Mouse (Mus musculus) A20 (cell line): ENCODE measurements around the gene Igsf10.
"Not testable (repeated sequence)": the region's sequence is repeated elsewhere in the genome, so short reads cannot be mapped to it uniquely, and the experiment has no call there.

ENCODE experiments used
- DNase-seq: peaks from one replicate; pipeline ENCODE4 v3.0.0-alpha.2; 2011; ENCODE audit warnings: low read depth, low spot score

Gene Igsf10

DNA sequence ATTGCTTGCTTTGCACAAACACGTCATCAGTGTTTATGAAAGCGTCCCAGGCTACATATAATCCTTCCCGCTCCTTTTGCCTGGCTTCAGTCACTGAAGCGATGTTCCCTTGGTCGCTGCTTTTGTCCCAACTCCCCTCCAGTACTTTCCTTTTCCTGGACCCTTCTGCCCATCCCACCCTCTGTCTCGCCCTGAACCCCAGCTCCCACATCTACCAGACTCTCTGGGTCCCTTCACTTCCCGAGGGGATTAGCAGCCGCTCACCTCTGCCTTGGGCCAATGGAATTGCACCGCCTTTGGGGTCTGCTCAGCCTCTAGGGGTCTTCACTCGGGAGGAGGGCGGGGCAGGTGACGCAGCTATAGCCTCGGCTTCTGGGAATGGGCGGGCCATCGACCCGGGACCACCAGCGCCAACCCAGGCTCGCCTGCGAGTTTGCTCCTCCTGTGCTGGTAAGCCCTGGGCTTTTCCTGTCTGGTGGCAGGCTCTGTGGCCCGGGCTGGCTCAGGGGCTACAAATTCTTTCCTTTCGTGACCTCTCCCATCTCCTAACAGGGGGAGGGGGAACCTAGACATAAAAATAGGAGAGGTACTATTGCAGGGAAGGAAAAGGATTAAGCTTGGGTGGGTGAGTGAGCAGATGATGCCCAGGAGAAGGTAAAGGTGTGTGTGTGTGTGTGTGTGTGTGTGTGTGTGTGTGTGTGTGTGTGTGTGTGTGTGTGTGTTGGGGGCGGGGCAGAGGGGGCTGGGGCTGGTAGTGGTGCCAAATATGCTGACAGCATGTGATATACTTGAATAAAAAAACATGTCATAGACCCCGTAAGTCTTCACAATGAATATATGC lies at the start of gene Igsf10:
Gene Igsf10 (minus strand): TSS at position 330 of the 841 bp plus-strand sequence.
- no peak for DNase-seq

DNA sequence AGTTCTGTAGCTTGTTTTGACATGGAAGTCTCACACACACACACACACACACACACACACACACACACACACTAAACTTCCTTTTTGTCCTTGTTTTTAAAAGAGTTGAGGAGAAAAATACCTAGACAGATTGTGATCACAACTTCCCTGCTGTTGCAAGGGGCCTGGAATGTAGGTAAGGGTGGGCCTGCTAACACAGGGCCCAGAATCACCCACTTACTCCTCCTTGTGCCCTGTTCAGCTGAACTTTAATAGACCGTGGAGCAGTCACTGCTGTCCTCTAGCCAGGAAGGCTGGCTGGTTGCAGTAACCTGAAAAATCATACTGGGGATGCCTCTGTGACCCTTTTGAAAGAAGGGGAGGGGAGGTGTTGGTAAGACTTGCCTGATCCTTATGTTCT lies 41.4 kb upstream of the Igsf10 start:
- no peak for DNase-seq

DNA sequence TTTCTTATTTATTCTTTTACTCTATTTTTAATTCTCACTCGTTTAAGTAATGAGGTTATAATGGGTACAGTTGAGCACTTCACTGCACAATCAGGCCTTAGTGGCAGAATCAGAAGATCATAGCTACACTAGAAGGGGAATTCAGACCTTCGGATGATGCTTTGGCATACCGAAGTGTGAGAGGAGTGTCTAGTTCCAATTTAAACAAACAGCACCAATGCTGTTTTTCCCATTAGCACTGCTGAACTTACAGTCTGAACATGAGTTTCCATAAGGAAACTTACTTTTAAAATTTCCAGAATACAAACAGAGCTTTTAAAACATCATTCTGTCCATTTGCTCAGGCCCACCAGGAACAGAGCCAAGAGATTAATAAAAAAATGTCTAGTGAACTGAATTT lies 40.8 kb upstream of the Igsf10 start:
- no peak for DNase-seq

DNA sequence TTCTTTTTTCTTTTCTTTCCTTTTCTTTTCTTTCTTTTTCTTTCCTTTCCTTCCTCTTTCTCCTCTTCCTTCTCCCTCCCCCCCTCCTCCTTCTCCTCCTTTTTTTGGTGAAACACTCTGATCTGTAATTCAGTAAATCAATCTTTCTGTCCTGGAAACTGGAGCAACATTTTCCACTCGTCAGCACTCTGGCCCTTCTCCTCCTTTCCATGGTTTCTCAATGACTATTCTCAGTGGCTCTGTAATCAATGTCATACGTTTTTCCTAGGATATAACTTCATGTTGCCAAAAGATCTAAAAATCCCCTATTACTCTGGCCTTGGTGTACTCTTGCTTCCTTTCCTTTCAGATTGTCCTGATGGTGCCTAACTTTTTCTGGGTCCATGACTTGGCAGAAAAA lies 40.1 kb upstream of the Igsf10 start:
- DNase-seq, result no peak

DNA sequence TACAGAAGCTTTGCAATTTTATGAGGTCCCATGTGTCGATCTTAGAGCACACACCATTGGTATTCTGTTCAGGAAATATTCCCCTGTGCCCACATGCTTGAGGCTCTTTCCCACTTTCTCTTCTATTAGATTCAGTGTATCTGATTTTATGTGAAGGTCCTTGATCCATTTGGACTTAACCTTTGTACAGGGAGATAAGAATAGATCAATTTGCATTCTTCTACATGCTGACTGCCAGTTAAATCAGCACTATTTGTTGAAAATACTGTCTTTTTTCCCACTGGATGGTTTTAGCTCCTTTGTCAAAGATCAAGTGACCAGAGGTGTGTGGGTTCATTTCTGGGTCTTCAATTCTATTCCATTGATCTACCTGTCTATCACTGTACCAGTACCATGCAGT lies 34.6 kb upstream of the Igsf10 start:
- not testable (repeated sequence) for DNase-seq

DNA sequence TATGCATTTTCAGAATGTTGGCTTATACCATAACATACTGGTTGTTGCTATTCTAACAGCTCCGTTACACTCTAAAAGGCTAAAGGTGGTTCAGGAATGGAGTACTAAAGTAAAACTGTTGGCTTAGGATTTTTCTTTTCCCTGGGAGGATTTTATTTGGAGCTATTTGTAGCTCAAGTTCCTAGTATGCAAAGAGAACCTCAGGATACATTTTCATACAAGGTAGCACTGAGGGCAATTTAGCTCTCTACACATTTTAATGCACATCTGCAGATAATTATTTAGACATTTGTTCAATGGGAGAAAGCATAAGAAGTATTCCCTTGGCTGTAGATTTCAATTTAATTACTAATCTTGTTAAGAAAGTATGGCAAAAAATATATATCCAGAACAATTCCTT lies 17.7 kb upstream of the Igsf10 start:
- DNase-seq, result no peak

DNA sequence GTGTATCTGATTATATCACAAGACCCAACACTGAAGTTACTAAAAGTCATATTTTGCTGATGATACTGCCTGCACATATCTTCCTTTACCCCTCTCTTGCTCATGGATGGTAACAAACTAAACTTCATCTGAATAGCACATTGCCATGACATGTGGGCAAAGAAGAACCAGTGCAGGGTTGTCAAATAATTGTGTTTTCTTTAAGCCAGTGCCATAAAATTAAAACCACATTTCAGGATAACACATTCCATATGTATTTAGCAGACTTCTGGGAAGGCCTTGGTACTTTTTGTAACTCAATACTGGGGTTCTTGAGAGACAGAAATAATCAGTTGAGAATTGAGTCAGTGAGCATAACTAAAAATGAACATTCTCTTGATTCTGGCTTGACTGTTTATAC lies 15.9 kb upstream of the Igsf10 start:
- no peak for DNase-seq

DNA sequence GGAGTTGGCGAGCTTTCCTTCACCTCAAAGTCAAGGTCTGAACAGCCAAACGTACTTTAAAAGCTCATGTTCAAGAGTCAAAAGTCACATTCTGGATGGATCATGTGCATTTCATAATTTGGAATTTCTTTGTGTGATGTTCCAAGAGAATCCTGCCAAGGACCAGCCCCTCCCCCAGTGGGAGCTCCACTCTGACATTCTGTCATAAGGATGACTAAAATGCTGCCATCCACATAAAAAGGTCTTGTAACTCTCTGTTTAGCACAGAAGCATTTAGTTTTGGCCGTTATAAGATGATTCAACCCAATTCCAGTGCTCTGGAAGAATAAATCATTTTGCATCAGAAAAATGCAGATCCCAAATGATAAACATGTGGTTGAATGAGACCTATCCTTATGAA lies 10.0 kb upstream of the Igsf10 start:
- DNase-seq, result no peak

DNA sequence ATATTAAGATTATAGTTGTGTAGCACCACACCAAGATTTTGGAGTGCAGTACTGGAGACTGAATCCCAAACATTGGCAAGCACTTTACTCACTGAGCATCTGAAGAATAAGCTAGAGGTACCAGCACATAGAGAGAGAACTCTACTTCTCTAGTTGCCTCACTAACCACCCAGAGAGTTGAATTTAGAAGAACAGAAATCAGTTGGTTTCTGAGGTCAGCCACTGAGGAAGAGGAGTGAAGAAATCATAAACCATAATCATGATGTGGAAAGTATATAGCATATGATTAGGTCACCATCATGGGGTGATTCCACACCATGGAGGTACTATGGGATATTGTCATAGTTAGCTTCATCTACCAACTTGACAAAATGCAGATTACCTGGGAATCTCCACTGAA lies 7.6 kb upstream of the Igsf10 start:
- no peak for DNase-seq

DNA sequence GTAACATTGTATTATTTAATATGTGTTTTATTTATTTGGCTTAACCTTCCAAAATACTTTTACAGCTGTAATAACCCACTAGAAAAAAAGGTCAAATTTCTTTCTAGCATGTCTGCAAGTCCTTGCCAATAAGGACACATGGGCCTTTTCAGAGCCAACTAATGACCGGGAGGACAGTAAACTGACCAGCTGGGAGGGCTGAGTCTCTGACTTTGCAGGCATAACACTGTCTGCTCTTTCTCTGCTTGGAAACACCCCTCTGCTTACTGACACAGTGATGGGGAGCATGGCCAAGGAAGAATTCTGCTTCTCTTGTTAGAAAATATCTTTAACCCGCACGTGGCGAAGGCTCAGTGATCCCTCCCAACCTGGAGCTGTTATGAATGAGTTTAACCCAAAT lies 1.2 kb downstream of the Igsf10 start:
- no peak for DNase-seq

DNA sequence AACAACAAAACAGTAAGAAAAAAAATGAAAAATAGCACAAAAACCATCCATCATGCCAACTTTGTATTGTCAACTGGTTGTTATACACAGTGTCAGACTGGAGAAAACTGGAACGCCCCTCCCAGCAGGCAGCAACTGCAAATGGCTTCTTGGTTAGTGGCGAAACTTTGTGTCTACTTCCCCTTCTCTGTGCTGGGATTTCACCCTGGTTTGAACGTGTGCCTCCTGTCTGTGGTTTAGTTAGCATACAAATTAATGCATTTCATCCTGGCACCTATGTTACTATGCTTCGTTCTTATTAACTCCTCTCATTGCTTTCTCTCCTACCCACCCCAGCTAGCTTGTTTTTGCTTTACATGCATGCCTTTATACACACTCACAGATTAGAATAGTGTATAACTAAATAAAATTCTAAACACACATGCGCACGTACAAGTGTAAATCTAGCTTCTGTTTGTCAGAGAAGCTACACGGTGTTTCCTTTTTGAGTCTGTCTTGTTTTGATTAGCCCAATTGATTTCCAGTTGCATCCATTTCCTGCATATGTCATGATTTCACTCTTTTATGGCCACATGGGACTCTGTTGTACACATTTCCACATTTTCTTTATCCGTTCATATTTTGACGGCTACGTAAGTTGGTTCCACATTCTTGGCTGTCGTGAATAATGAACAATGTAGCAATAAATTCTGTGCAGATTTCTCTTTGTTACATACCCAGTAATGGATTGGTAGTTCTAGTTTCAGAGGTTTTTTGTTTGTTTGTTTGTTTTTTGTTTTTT lies 2.4 kb downstream of the Igsf10 start:
- peak; percentile 83 for DNase-seq

DNA sequence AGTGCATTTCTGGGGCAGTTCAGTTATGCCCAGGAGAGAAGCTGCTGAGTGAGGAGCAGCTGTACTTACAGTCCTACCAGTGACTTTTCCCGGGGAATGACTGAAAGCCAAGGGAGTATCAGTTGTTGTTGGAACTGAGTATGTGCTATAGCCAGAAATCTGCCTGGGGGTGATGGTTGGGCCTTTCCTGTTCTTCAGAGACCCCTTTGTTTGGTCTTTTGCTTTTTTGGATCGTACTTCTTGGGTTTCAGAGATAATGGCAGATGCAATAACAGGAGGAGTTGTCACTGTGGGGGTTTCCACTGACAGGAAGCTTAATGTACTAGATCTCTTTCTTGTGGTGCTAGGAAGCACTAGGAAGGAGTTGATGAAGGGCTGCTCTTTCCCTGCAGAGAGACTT lies 15.7 kb downstream of the Igsf10 start:
- DNase-seq, result no peak

DNA sequence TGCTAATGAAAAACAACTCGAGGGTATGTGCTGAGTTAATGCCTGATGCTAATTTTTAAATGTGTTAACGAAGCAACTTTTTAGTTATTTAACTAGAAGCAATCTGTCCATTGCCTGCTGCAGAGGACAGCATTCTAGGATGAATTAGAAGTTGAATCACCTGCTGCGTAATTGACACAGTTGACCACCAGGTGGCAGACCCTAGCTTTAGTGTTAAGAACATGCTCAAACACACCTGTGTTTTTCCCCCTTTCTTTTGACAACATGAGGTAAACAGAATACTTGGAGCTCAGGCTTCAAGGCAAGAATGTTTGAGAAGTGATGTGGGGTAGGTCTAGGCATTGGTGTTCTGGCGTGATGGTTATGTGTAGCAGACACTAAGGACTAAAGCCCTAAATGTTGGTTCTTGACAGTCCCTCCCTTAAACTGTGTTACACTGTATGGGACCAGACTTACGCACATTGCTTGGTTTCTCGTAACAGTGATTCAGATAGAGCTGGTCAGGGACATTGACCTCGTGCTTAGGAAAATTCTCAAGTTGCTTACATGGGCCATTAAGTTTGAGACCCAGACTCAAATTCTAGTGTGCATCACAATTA lies 22.8 kb downstream of the Igsf10 start:
- peak; percentile 63 for DNase-seq

DNA sequence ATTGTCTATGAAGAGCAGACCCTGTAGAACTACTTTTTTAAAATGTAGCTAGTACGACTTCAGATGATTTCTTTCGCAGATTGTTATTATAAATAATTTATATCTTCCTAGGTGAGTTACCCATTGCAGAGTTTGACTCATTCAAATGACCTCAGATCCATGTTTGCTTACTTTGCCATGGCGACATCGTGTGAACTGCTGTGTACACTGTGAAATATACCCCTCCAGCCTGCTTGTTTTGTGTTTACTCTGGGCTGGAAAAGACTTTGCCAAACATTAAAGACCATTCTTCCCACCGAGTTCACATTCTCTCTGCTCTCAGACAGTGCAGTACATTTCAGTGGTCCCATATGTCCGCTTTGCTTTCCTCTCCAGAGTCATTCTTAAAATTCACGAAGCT lies 28.1 kb downstream of the Igsf10 start:
- no peak for DNase-seq

DNA sequence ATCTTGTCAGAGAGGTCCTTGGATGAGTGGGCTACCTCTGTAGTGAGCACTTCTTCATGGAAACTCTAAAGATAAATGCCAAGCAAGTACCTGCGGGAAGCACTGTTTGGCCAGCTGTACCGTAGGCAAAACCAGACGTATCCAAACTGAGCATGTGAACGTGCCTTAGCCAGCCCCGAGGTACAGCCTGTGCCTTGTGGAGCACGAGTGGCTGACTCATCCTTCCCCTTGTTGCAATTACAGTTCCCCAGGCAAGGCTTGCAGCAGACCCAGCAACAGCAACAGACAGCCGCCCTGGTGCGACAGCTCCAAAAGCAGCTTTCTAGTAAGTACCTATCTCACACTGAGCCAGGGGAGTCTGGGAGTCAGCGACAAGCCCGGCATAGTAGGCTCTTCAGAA lies 31.6 kb downstream of the Igsf10 start:
- DNase-seq, result no peak

DNA sequence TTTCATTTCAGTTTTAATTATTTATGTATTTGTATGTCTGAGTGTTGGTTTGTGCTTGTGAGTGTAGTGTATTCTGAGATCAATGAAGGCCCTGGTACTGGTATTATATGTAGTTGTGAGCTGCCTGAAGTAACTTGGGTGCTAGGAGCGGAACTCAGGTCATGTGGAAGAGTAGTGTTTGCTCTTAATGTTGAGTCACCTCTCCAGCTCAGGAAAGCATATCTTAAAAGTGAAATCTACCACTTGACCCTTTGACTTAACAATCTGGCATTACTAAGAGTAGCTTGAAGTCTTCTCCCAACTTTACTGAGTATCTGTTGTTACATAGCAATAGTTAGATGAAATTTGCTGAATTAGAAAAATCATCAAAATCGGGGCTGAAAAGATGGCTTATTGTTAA lies 38.7 kb downstream of the Igsf10 start:
- DNase-seq, result no peak

DNA sequence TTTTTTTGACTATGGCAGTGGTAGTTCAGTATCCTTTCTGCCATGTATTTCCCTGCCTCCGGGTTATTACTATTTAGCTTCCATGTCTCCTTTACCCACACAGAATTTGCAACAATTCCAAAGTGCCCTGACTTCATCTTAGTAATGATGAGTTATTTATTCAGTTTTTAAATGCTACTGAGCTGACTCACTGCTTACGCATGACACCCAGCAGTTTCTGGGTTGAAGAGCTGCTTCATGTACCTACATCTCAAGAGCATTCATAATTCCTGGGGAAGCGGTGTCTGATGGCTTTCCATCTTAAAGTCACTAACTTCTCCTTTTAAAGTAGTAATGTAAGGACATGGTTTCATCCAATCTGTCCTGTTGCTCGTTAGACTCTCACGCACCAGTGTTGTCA lies 39.2 kb downstream of the Igsf10 start:
- no peak for DNase-seq

DNA sequence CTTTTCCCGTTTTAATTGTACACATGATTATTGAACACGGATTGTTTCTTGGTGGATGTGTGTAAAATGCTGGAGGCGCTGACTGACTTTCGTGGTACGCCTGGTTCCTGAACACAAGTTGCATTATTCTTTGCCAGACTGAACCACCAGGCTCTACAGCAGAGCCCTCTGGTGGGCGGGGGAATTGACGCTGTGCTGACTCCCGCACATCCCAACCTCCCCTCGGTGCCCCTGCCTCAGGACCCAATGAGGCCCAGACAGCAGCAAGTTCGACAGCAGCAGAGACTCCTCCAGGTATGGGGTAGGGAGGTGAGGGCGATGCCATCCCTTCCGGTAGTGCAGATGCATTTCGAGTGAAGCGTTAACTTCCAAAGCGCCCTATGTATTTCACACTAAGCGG lies 46.5 kb downstream of the Igsf10 start:
- no peak for DNase-seq

DNA sequence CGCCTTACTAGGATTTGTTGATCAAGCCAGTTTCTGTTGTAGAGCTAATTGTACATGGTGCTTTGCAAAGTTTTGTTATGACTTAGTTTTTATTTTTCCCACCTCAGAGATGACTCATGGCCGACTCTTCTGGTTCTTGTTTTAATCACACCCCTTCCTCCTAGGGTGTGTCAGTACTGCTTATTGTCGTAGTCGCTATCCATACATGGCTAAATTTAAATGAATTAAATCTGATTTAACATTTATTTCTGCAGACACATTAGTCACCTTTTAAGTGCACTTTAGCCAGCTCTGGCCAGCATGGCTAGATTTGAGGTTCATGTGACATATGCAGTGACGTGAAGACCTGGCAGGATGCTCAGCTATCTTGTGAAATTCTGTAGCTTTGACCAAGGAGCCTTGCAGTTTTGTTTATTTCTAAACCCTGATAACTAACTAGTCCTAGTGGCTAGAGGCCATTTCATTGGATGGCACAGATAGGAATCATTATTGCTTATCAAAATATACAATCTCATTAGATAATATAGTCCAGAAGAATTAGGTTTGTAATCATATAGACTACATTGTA lies 47.5 kb downstream of the Igsf10 start:
- peak; percentile 16 for DNase-seq

DNA sequence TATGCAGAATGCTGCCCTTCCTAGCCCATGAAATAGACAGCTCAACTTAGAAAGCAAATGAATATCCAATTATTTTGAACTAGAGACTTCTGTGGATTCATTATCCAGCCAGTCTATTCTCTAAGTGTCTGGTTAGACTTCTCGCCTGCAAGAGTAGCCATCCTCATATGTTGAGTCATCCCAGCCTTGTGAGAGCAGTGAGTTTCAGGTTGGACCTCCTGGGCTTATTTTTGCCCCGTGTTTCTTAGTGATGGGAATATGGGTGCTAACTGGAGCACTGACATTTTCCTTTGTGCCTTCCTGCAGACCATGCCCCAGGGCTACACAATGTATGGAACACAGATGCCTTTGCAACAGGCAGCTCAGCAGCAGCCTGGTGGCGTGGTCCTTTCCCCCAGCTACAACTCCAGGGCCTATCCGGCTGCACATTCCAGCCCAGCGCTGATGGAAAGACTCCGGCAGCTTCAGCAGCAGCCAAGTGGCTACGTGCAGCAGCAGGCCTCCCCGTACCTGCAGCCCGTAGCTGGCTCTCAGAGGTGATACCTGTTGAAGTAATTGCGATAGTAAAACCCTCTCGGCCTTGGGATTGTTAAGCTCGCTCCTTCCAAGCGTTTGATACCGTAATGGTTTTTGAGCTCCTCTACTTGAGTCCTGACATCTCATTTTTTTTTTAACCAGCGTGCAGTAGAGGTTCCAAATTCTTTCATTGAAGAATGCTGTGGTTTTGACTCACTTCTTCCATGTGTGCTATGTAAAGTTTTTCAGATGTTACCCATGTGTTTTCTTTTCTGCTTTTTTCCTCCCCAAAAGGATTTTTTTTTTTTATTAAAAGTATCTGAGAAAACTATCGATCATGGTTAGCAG lies 48.3 kb downstream of the Igsf10 start:
- DNase-seq, result no peak

DNA sequence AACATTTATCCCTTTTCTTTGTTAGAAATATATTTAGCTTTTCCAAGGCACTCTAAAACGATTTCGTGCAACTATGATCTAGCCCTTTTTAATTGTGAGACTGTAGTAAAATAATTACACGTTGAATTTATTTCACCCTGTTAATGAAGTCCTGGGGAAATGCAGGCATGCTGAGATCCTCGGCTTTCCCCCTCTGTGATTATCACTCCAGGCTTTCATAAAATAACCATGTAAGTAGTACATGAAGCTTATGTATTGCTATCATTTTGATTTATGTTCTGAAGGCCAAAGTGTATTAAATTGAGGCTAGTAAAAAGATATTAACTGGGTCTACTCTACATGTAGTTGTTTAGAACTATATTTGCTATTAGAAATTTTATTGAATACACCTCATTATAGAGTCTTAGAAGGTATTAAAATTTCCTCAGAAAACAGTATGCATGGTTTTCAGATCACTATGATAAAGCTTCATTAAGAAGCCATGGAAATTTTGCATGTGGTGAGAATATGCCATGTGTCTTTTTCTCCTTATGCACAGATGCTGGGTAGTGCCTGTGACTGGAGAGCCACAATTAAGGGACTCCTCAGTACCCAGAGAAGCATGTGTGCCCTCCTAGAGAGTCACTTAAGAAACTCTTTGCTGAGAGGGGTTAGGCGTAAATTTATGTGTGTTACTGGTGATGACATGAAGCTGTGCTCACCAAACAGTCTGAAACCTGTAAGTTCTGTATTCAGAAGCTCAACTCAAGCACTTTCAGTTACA lies 50.6 kb downstream of the Igsf10 start:
- no peak for DNase-seq
